In genomic region chr11:121229018-121229439, GRCm38 (mm10) we compare ENCODE assay signal across 8 mouse cellular contexts. TPM values are rescaled to one million over a fixed set of nuclear protein-coding genes. Genes with fewer than 3 reads are reported as not detected.
A peak's percentile ranks its signal among the peaks of the same experiment; 100 is the strongest.
DNase-seq lines count a peak whose midpoint lies in the region; ATAC-seq lines count a peak whose summit lies in the region.

Gene Cybc1 (minus strand): TSS chr11:121229322.

- ATAC-seq in hindbrain, embryonic 15.5 days (ENCODE audit: low FRiP score, low read depth): peak; percentile 91

- H3K9me3 ChIP-seq in hindbrain, embryonic 15.5 days: no peaks in the 10 kb centered on the region

- peak within 1 kb of the TSS; percentile 70 for H3K9ac ChIP-seq in hindbrain, embryonic 15.5 days

- H3K4me1 ChIP-seq in hindbrain, embryonic 15.5 days (replicated peaks): peaks cover 24% of the 10 kb centered on the region

- H3K36me3 ChIP-seq in hindbrain, embryonic 15.5 days: peaks cover 19% of the 10 kb centered on the region

- H3K4me3 ChIP-seq in hindbrain, embryonic 15.5 days: peak within 1 kb of the TSS; percentile 81

- peak within 1 kb of the TSS; percentile 84 for H3K4me2 ChIP-seq in hindbrain, embryonic 15.5 days

- 0% methylated on average over 23 of the region's 23 CpGs for WGBS in hindbrain, embryonic 15.5 days

- H3K27me3 ChIP-seq in hindbrain, embryonic 15.5 days: no peaks in the 10 kb centered on the region

- peak within 1 kb of the TSS; percentile 80 for H3K27ac ChIP-seq in hindbrain, embryonic 15.5 days (replicated peaks)

- peak; percentile 90 for DNase-seq in ZHBTc4 (ENCODE audit: low read depth, low spot score)
- peak; percentile 68 to 69 for DNase-seq in cerebellum, postnatal 36 days
- DNase-seq in gastrocnemius, adult 18-20 months (ENCODE audit: low spot score): peak; percentile 68
- peak; percentile 53 for DNase-seq in left cerebral cortex, adult 11 months (ENCODE audit: low spot score)
- DNase-seq in lung, postnatal 4 days: peak; percentile 79 to 82
- peak; percentile 17 for DNase-seq in retina, postnatal 7 days (ENCODE audit: low read depth, low spot score)
- peak; percentile 60 for DNase-seq in urinary bladder, adult 2 months (ENCODE audit: low spot score)

RNA-seq across cellular contexts. Expression of gene Cybc1, which starts in this region (rescaled TPM):
- total RNA-seq in gastrocnemius, adult 18-20 months (2021): 1 to 10 TPM; 2.6 to 2.9 TPM
- polyA plus RNA-seq in hindbrain, embryonic 15.5 days (2015; fragmentation: Nextera tagmentation; extraction: Ambion mirVana): 36.9 and 37.4 TPM in 2 replicates
- 43.4 and 56.3 TPM in 2 replicates for polyA plus RNA-seq in urinary bladder, adult 2 months (2012; rRNA removed)

Comparison
In these comparisons a context has a peak if more than half of its experiments do, and no peak if none do; other contexts are left out.
1. Peak in every context shown above with its lines: DNase-seq, ATAC-seq, H3K4me3 ChIP-seq and H3K27ac ChIP-seq.
2. DNase-seq: peak in every context shown above with its lines; median percentile 90 in ZHBTc4; 80 in lung, postnatal 4 days; 68 in cerebellum, postnatal 36 days; 68 in gastrocnemius, adult 18-20 months; 60 in urinary bladder, adult 2 months; 53 in left cerebral cortex, adult 11 months; 17 in retina, postnatal 7 days.